Mouse (Mus musculus): ENCODE data around the gene Gm20683.
A peak's percentile ranks its signal among the peaks of the same experiment; 100 is the strongest.

Gm20683 gene

DNA sequence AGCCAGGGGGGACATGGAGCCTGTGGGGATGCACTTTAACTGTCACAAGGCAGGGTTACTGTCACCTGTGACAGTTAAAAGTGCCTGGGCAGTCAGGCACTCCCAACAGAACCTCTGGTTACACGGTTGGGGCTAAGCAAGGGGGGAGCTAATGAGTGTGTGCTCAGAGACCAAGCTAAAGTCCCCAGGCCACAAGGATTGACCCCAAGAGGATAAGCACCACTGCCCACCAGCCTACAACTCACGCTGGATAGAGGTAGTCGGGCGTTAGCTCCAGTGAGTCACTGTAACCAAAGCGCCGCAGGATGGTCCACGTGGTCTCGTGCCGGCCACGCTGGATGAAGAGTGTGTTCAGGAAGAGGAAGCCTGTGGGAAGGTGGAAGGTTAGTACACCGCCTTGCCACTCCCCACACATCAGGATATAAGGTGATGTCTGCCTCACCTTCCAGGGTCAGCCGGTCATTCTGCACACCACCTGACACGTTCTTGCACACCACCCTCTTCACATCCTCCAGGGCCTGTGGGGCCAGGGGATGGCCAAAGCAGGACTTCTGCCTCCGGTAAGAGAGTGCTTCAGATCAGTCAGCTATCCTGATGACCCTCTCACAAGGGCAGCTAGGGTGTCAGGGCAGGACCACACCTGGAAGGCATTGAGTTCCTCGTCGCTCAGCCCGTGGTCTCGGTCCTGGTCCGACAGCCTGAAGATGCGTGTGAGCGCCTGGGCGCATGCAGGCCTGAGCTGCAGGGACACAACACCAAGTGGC lies at the start of gene Gm20683:
Gene Gm20683, minus strand, starts transcription at position 647 of the 764 bp plus-strand sequence.
- DNase-seq (ENCODE audit: low spot score) = no peak

- DNase-seq (ENCODE audit: low spot score) = no peak
Measured at GRCm38 (mm10) chr17:25888837-25889236, 47.3 kb upstream of the Gm20683 start.

GRCm38 (mm10) chr17:25887467-25887866 lies 45.9 kb upstream of the Gm20683 start:
- DNase-seq (ENCODE audit: low spot score) = no peak

GRCm38 (mm10) chr17:25886806-25887205 lies 45.2 kb upstream of the Gm20683 start:
- no peak for DNase-seq (ENCODE audit: low spot score)

DNA sequence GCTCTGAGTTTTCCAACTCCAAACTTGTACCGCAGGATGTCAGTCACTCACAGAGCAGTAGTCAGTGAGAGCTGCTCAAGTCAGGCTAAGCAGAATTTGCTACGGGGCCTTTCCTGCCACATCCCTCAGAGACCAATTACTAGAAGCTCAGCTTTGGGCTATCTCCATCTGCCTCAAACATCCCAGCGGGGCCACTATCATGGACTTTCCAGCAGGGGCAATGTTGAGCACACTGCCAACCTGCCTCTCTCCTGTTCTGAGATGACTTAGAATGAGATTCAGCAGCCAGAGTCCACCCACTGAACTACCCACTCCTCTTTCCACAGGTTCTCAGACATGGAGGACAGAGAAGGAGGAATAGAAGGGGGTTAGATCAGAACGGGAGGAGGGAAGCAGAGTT lies 44.1 kb upstream of the Gm20683 start:
- DNase-seq (ENCODE audit: low spot score) = no peak

GRCm38 (mm10) chr17:25883824-25884223 lies 42.3 kb upstream of the Gm20683 start:
- DNase-seq (ENCODE audit: low spot score) = no peak

- no peak for DNase-seq (ENCODE audit: low spot score)
Measured at GRCm38 (mm10) chr17:25883268-25883667, 41.7 kb upstream of the Gm20683 start.

GRCm38 (mm10) chr17:25882306-25882705 lies 40.7 kb upstream of the Gm20683 start:
- DNase-seq (ENCODE audit: low spot score) = no peak

GRCm38 (mm10) chr17:25881691-25882090 lies 40.1 kb upstream of the Gm20683 start:
- no peak for DNase-seq (ENCODE audit: low spot score)

GRCm38 (mm10) chr17:25880913-25881641 lies 39.5 kb upstream of the Gm20683 start:
- DNase-seq (ENCODE audit: low spot score) = no peak

DNA sequence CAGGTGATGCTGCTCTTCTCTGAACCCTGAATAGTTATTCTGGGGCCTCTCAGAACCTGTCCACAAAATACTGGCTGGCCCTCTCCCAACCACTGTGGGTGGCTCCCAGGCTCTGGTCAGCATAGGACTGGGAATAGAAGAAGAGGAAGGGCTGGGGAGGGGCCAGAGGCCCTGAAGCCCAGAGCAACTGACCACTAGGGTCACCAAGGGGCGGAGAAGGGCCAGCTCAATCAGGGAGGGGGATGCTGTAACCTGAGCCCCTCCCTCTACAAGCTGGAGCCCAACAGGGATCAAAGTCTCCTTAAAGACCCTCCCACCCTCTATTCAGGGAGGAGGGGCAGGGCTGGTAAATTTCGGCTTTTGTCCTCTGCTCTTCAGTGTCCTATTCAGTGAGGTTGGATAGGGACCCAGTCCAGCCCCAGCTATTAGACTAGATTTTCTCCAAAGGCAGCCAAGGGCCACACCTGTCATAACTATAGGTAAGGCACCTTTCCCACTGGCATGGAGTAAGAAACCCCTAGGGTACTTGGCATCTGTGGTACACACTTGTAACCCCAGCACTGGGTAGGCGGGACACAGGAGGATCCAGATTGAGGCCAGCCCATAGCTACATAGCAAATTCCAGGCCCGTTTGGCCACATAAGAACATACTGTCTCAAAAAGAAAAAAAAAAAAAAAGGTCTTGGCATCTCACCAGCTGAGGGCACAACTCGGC lies 38.8 kb upstream of the Gm20683 start, which contains the start of gene Wfikkn1:
Gene Wfikkn1, minus strand, starts transcription at position 663 of the 715 bp plus-strand sequence.
- no peak for DNase-seq (ENCODE audit: low spot score)

GRCm38 (mm10) chr17:25879750-25880149 lies 38.2 kb upstream of the Gm20683 start:
- no peak for DNase-seq (ENCODE audit: low spot score)

DNA sequence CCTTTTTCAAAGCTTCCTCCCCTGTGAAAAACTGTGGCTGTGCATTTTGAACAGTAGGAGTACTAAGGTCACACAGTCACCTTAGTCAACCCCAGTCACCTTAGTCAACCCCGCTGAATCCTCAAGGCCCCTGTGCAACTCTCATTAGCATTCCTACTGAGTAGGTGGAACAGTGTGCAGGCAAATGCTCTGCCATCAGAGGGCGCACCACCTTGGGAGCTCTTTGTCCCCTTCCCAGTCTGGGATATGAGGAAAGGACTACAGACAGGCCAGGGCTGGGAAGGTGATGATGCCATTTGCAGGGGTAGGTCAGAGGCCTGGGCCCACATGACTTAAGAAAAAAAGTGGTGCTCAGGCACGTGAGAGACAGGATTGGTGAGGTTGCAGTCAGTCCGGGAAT lies 37.7 kb upstream of the Gm20683 start:
- DNase-seq (ENCODE audit: low spot score) = no peak

- no peak for DNase-seq (ENCODE audit: low spot score)
Measured at GRCm38 (mm10) chr17:25878611-25879180, 37.1 kb upstream of the Gm20683 start.

GRCm38 (mm10) chr17:25877741-25878610 lies 36.4 kb upstream of the Gm20683 start:
- DNase-seq (ENCODE audit: low spot score) = no peak

DNA sequence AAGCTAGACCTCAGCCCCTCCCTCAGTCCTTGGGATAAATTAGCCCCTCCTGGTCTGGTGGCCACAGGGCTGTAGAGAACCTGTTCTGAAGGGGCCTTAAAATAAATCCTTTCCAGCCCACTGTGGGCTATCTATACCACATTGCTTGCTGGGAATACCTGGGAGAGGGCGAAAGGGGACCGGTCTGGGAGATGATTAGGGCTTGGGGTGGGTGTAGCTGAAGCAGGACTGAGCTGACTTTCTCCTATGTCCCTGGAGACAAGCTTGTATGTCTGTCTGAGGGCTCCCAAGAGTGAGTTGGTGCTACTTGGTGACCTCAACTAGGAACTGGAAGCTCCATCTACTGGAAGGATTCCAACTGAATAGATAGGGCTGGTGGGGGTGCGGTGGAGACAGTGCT lies 35.5 kb upstream of the Gm20683 start:
- no peak for DNase-seq (ENCODE audit: low spot score)

DNA sequence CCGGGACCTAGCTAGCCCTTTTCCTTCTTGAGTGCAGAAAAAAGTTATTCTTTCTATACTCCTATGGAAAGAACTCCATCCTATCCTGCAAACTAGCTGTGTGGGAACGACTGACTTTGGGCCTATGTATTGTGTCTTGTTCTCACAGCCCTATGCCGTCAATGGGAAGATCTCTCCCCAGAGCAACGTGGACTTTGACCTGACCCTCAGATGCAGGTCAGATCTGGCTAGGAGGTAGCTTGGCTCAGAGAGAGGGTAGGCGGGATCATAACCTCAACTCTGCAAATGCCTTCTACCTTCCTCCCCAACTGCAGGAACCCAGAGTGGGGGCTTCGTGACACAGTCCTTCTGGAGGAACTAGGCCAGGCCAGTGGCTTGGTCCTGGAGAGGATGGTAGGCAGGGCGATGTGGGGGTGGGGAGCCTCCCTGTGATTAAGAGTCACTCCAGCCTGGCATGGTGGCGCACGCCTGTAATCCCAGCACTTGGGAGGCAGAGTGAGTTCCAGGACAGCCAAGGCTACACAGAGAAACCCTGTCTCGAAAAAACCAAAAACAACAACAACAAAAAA lies 34.9 kb upstream of the Gm20683 start:
- DNase-seq (ENCODE audit: low spot score) = no peak

- peak; percentile 80 for DNase-seq (ENCODE audit: low spot score)
Measured at GRCm38 (mm10) chr17:25875171-25876136, 33.9 kb upstream of the Gm20683 start.

- DNase-seq (ENCODE audit: low spot score) = peak; percentile 98
Measured at GRCm38 (mm10) chr17:25874721-25875170, 33.2 kb upstream of the Gm20683 start, which contains the start of gene Mettl26. Mettl26 (plus strand) TSS chr17:25875074.

Data from ovary, postnatal 10 days (tissue).